Mouse (Mus musculus): ENCODE data around the gene Cacna2d2. TPM values are rescaled to one million over a fixed set of nuclear protein-coding genes. Genes with fewer than 3 reads are reported as not detected.

Cacna2d2 gene
- polyA plus RNA-seq (2014; fragmentation: Nextera tagmentation; extraction: Ambion mirVana): 0.18 TPM in 1 of 2 replicates, not detected in the other

- Histone ChIP-seq H3K4me3 (ENCODE audit: low read depth, low read length) (peak within 1 kb of the TSS; percentile 66), H3K4me1 (ENCODE audit: insufficient read depth) (0 out of 2 replicates have a peak, but pooled peaks cover 5% of the 10 kb centered on the region), H3K9me3 (ENCODE audit: low read depth, low read length) (no peaks in the 10 kb centered on the region), H3K4me2 (peak within 1 kb of the TSS; percentile 99), H3K27me3 (ENCODE audit: insufficient read depth, low read length) (peaks cover 77% of the 10 kb centered on the region), H3K36me3 (ENCODE audit: insufficient read depth) (no peaks in the 10 kb centered on the region), H3K9ac (peak within 1 kb of the TSS; percentile 46), H3K27ac (ENCODE audit: low read depth) (no peak within 1 kb of the TSS)
- peak; percentile 59 for DNase-seq
- no peak for TF ChIP-seq CTCF (IDR thresholded peaks at IDR 0.05; ENCODE audit: low read depth)
- WGBS: 1% methylated on average over 31 of the region's 54 CpGs
- peak; percentile 58; the same call in 1 of the 2 replicates for ATAC-seq (ENCODE audit: insufficient read depth)
These were observed at the start of gene Cacna2d2 for GRCm38 (mm10) chr9:107399491-107399971. Gene Cacna2d2, plus strand, starts transcription at chr9:107399612.

- no peaks in the 10 kb centered on the region for H3K4me1 ChIP-seq (ENCODE audit: insufficient read depth)
- H3K9me3 ChIP-seq (ENCODE audit: low read depth, low read length): no peaks in the 10 kb centered on the region
- no peak overlapping the region for H3K27ac ChIP-seq (ENCODE audit: low read depth)
- DNase-seq: no peak
- H3K4me2 ChIP-seq: no peak overlapping the region
- no peak overlapping the region for H3K4me3 ChIP-seq (ENCODE audit: low read depth, low read length)
- no peak overlapping the region for H3K9ac ChIP-seq
- no peaks in the 10 kb centered on the region; the same call in 1 of the 2 replicates for H3K27me3 ChIP-seq (ENCODE audit: insufficient read depth, low read length)
- H3K36me3 ChIP-seq (ENCODE audit: insufficient read depth): no peaks in the 10 kb centered on the region
- no peak for ATAC-seq (ENCODE audit: insufficient read depth)
- 78% methylated on average over 1 of the region's 1 CpGs for WGBS
- no peak for TF ChIP-seq CTCF (IDR thresholded peaks at IDR 0.05; ENCODE audit: low read depth)
These were observed 44.6 kb upstream of the Cacna2d2 start for GRCm38 (mm10) chr9:107354826-107355225.

GRCm38 (mm10) chr9:107355870-107356765 lies 43.3 kb upstream of the Cacna2d2 start:
- H3K4me3 ChIP-seq (ENCODE audit: low read depth, low read length): no peak overlapping the region
- no peaks in the 10 kb centered on the region for H3K4me1 ChIP-seq (ENCODE audit: insufficient read depth)
- H3K9ac ChIP-seq: no peak overlapping the region
- no peak overlapping the region for H3K4me2 ChIP-seq
- H3K27ac ChIP-seq (ENCODE audit: low read depth): no peak overlapping the region
- no peaks in the 10 kb centered on the region for H3K9me3 ChIP-seq (ENCODE audit: low read depth, low read length)
- ATAC-seq (ENCODE audit: insufficient read depth) (peak; percentile 39; the same call in 1 of the 2 replicates), DNase-seq (peak; percentile 86)
- 47% methylated on average over 7 of the region's 7 CpGs for WGBS
- H3K36me3 ChIP-seq (ENCODE audit: insufficient read depth): no peaks in the 10 kb centered on the region
- H3K27me3 ChIP-seq (ENCODE audit: insufficient read depth, low read length): no peaks in the 10 kb centered on the region; the same call in 1 of the 2 replicates
- TF ChIP-seq CTCF (IDR thresholded peaks at IDR 0.05; ENCODE audit: low read depth): peak; percentile 72

- no peaks in the 10 kb centered on the region for H3K36me3 ChIP-seq (ENCODE audit: insufficient read depth)
- peak; percentile 97 for TF ChIP-seq CTCF (IDR thresholded peaks at IDR 0.05; ENCODE audit: low read depth)
- WGBS: 22% methylated on average over 5 of the region's 5 CpGs
- no peaks in the 10 kb centered on the region; the same call in 1 of the 2 replicates for H3K27me3 ChIP-seq (ENCODE audit: insufficient read depth, low read length)
- H3K4me1 ChIP-seq (ENCODE audit: insufficient read depth): no peaks in the 10 kb centered on the region
- H3K4me3 ChIP-seq (ENCODE audit: low read depth, low read length): no peak overlapping the region
- H3K9me3 ChIP-seq (ENCODE audit: low read depth, low read length): no peaks in the 10 kb centered on the region
- H3K27ac ChIP-seq (ENCODE audit: low read depth): no peak overlapping the region
- peak; percentile 87 for DNase-seq
- ATAC-seq (ENCODE audit: insufficient read depth): peak; percentile 50; the same call in 1 of the 2 replicates
- H3K4me2 ChIP-seq: no peak overlapping the region
- no peak overlapping the region for H3K9ac ChIP-seq
These were observed 41.8 kb upstream of the Cacna2d2 start for GRCm38 (mm10) chr9:107357651-107358050.

GRCm38 (mm10) chr9:107360989-107361388 lies 38.4 kb upstream of the Cacna2d2 start:
- Histone ChIP-seq H3K9me3 (ENCODE audit: low read depth, low read length) (no peaks in the 10 kb centered on the region), H3K9ac (no peak overlapping the region), H3K27me3 (ENCODE audit: insufficient read depth, low read length) (no peaks in the 10 kb centered on the region), H3K4me3 (ENCODE audit: low read depth, low read length) (no peak overlapping the region), H3K36me3 (ENCODE audit: insufficient read depth) (no peaks in the 10 kb centered on the region), H3K4me2 (no peak overlapping the region), H3K4me1 (ENCODE audit: insufficient read depth) (no peaks in the 10 kb centered on the region), H3K27ac (ENCODE audit: low read depth) (no peak overlapping the region)
- DNase-seq (no peak), ATAC-seq (ENCODE audit: insufficient read depth) (no peak)
- TF ChIP-seq CTCF (IDR thresholded peaks at IDR 0.05; ENCODE audit: low read depth): no peak
- WGBS: 10% methylated on average over 3 of the region's 3 CpGs

- no peaks in the 10 kb centered on the region for H3K36me3 ChIP-seq (ENCODE audit: insufficient read depth)
- 4% methylated on average over 3 of the region's 3 CpGs for WGBS
These were observed 32.8 kb upstream of the Cacna2d2 start for GRCm38 (mm10) chr9:107366644-107367043.

GRCm38 (mm10) chr9:107368302-107368701 lies 31.1 kb upstream of the Cacna2d2 start:
- 38% methylated on average over 1 of the region's 1 CpGs for WGBS
- Histone ChIP-seq H3K4me2 (no peak overlapping the region), H3K4me3 (ENCODE audit: low read depth, low read length) (no peak overlapping the region), H3K9me3 (ENCODE audit: low read depth, low read length) (no peaks in the 10 kb centered on the region), H3K27me3 (ENCODE audit: insufficient read depth, low read length) (no peaks in the 10 kb centered on the region), H3K36me3 (ENCODE audit: insufficient read depth) (no peaks in the 10 kb centered on the region), H3K9ac (no peak overlapping the region), H3K27ac (ENCODE audit: low read depth) (no peak overlapping the region), H3K4me1 (ENCODE audit: insufficient read depth) (no peaks in the 10 kb centered on the region)
- TF ChIP-seq CTCF (IDR thresholded peaks at IDR 0.05; ENCODE audit: low read depth): no peak
- ATAC-seq (ENCODE audit: insufficient read depth) (no peak), DNase-seq (no peak)

More at GRCm38 (mm10) chr9:107366644-107367043, 32.8 kb upstream of the Cacna2d2 start:
- no peaks in the 10 kb centered on the region for H3K27me3 ChIP-seq (ENCODE audit: insufficient read depth, low read length)
- H3K4me1 ChIP-seq (ENCODE audit: insufficient read depth): no peaks in the 10 kb centered on the region
- no peaks in the 10 kb centered on the region for H3K9me3 ChIP-seq (ENCODE audit: low read depth, low read length)
- H3K27ac ChIP-seq (ENCODE audit: low read depth): no peak overlapping the region
- no peak overlapping the region for H3K4me2 ChIP-seq
- DNase-seq (peak; percentile 81), ATAC-seq (ENCODE audit: insufficient read depth) (no peak)
- no peak overlapping the region for H3K4me3 ChIP-seq (ENCODE audit: low read depth, low read length)
- H3K9ac ChIP-seq: no peak overlapping the region
- TF ChIP-seq CTCF (IDR thresholded peaks at IDR 0.05; ENCODE audit: low read depth): peak; percentile 92
